Mouse (Mus musculus): Measurements from ENCODE around the gene Gm10310.

GRCm38 (mm10) chr10:129949000-129949399 is 35.9 kb downstream of the Gm10310 start, which contains the start of gene Olfr818:
- no peak for TF ChIP-seq CTCF (IDR thresholded peaks at IDR 0.05; ENCODE audit: low read depth, low read length)
- no peak for TF ChIP-seq POLR2A (IDR thresholded peaks at IDR 0.05; ENCODE audit: borderline replicate concordance, low read depth, low read length)

Measured in bone marrow macrophage, adult 2 months (primary cell).